Mouse (Mus musculus): Measurements from ENCODE around the gene Gm13696. TPM values are rescaled to one million over a fixed set of nuclear protein-coding genes. Genes with fewer than 3 reads are reported as not detected.
A peak's percentile ranks its signal among the peaks of the same experiment; 100 is the strongest.
"Not testable (repeated sequence)": the region's sequence is repeated elsewhere in the genome, so short reads cannot be mapped to it uniquely, and the experiment has no call there.

The Gm13696 gene
- polyA plus RNA-seq, 1 experiment from 2014 or later, result not detected

- H3K4me2 ChIP-seq (ENCODE audit: low read depth, low read length); H3K27ac ChIP-seq (ENCODE audit: low read length); H3K27me3 ChIP-seq (ENCODE audit: control insufficient read depth, insufficient read depth, low read length); H3K36me3 ChIP-seq (ENCODE audit: control insufficient read depth, insufficient read depth); ATAC-seq (replicated peaks; ENCODE audit: extremely low read depth, insufficient read depth, low FRiP score); H3K9ac ChIP-seq (ENCODE audit: low read length); H3K9me3 ChIP-seq (replicated peaks; ENCODE audit: control insufficient read depth, low read length); H3K4me1 ChIP-seq (ENCODE audit: control insufficient read depth, insufficient read depth, low read length); H3K4me3 ChIP-seq (ENCODE audit: low read length): not testable (repeated sequence)
- WGBS, result no CpG with 5 or more reads among the region's 6 CpGs
Observed at GRCm38 (mm10) chr2:83984443-83984842, 11.5 kb downstream of the Gm13696 start, which contains the start of gene Gm13697. Gene Gm13697 (plus strand): TSS chr2:83984743.

GRCm38 (mm10) chr2:83990253-83990652 lies 17.3 kb downstream of the Gm13696 start, which contains the start of gene Gm13691:
Gene Gm13691 (plus strand): TSS chr2:83990553.
- H3K36me3 ChIP-seq (ENCODE audit: control insufficient read depth, insufficient read depth); H3K4me3 ChIP-seq (ENCODE audit: low read length); ATAC-seq (replicated peaks; ENCODE audit: extremely low read depth, insufficient read depth, low FRiP score); H3K9ac ChIP-seq (ENCODE audit: low read length); H3K27me3 ChIP-seq (ENCODE audit: control insufficient read depth, insufficient read depth, low read length); H3K9me3 ChIP-seq (replicated peaks; ENCODE audit: control insufficient read depth, low read length); H3K4me1 ChIP-seq (ENCODE audit: control insufficient read depth, insufficient read depth, low read length); H3K4me2 ChIP-seq (ENCODE audit: low read depth, low read length); H3K27ac ChIP-seq (ENCODE audit: low read length): not testable (repeated sequence)
- no CpG with 5 or more reads among the region's 6 CpGs for WGBS

- Histone ChIP-seq H3K4me3 (ENCODE audit: low read length) (0 out of 2 replicates have a peak overlapping the region, but pooled peaks have one; percentile 14), H3K27ac (ENCODE audit: low read length) (peak overlapping the region; percentile 18; the same call in 1 of the 2 replicates), H3K4me2 (ENCODE audit: low read depth, low read length) (peak overlapping the region; percentile 44)
- H3K36me3 ChIP-seq (ENCODE audit: control insufficient read depth, insufficient read depth); H3K4me1 ChIP-seq (ENCODE audit: control insufficient read depth, insufficient read depth, low read length); H3K9me3 ChIP-seq (replicated peaks; ENCODE audit: control insufficient read depth, low read length); H3K27me3 ChIP-seq (ENCODE audit: control insufficient read depth, insufficient read depth, low read length); H3K9ac ChIP-seq (ENCODE audit: low read length): not testable (repeated sequence)
- ATAC-seq (replicated peaks; ENCODE audit: extremely low read depth, insufficient read depth, low FRiP score), result peak; percentile 80; the same call in 1 of the 2 replicates
- 31% methylated on average over 7 of the region's 9 CpGs for WGBS
Observed at GRCm38 (mm10) chr2:83993639-83994255, 20.8 kb downstream of the Gm13696 start.

- H3K9ac ChIP-seq (ENCODE audit: low read length); H3K36me3 ChIP-seq (ENCODE audit: control insufficient read depth, insufficient read depth); ATAC-seq (replicated peaks; ENCODE audit: extremely low read depth, insufficient read depth, low FRiP score); H3K4me2 ChIP-seq (ENCODE audit: low read depth, low read length); H3K4me1 ChIP-seq (ENCODE audit: control insufficient read depth, insufficient read depth, low read length); H3K27me3 ChIP-seq (ENCODE audit: control insufficient read depth, insufficient read depth, low read length); H3K27ac ChIP-seq (ENCODE audit: low read length); H3K9me3 ChIP-seq (replicated peaks; ENCODE audit: control insufficient read depth, low read length); H3K4me3 ChIP-seq (ENCODE audit: low read length): not testable (repeated sequence)
- WGBS, result no CpG with 5 or more reads among the region's 3 CpGs
Observed at GRCm38 (mm10) chr2:83994526-83994925, 21.6 kb downstream of the Gm13696 start.

DNA sequence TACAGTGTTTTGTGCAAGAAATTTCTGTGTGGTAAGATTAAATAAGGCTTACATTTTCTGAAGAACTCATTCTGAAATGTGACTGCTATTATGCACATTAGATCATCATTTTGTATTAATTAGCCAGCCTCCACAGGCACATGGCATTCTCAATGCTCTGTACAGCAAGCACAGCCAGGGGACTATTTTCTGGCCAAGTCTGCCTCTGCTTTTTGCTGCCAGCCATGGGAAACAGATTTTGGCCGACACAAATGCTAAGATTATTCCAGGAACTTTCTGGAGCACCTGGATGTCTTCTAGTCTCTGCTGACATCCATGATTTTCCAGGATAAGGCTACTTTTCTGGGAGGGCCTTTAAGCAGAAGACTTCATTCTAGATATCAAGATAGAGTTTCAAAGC lies 36.0 kb downstream of the Gm13696 start:
- Histone ChIP-seq H3K4me2 (ENCODE audit: low read depth, low read length) (no peak overlapping the region), H3K27ac (ENCODE audit: low read length) (no peak overlapping the region), H3K9me3 (replicated peaks; ENCODE audit: control insufficient read depth, low read length) (no peaks in the 10 kb centered on the region), H3K27me3 (ENCODE audit: control insufficient read depth, insufficient read depth, low read length) (no peaks in the 10 kb centered on the region), H3K4me3 (ENCODE audit: low read length) (no peak overlapping the region), H3K4me1 (ENCODE audit: control insufficient read depth, insufficient read depth, low read length) (no peaks in the 10 kb centered on the region), H3K36me3 (ENCODE audit: control insufficient read depth, insufficient read depth) (no peaks in the 10 kb centered on the region), H3K9ac (ENCODE audit: low read length) (no peak overlapping the region)
- WGBS, result 29% methylated on average over 1 of the region's 1 CpGs
- no peak for ATAC-seq (replicated peaks; ENCODE audit: extremely low read depth, insufficient read depth, low FRiP score)

GRCm38 (mm10) chr2:84009818-84010217 lies 36.9 kb downstream of the Gm13696 start:
- Histone ChIP-seq H3K27ac (ENCODE audit: low read length) (no peak overlapping the region), H3K36me3 (ENCODE audit: control insufficient read depth, insufficient read depth) (no peaks in the 10 kb centered on the region), H3K27me3 (ENCODE audit: control insufficient read depth, insufficient read depth, low read length) (no peaks in the 10 kb centered on the region), H3K4me3 (ENCODE audit: low read length) (no peak overlapping the region), H3K4me1 (ENCODE audit: control insufficient read depth, insufficient read depth, low read length) (no peaks in the 10 kb centered on the region), H3K4me2 (ENCODE audit: low read depth, low read length) (no peak overlapping the region), H3K9ac (ENCODE audit: low read length) (no peak overlapping the region), H3K9me3 (replicated peaks; ENCODE audit: control insufficient read depth, low read length) (no peaks in the 10 kb centered on the region)
- no peak for ATAC-seq (replicated peaks; ENCODE audit: extremely low read depth, insufficient read depth, low FRiP score)
- 45% methylated on average over 3 of the region's 3 CpGs for WGBS

DNA sequence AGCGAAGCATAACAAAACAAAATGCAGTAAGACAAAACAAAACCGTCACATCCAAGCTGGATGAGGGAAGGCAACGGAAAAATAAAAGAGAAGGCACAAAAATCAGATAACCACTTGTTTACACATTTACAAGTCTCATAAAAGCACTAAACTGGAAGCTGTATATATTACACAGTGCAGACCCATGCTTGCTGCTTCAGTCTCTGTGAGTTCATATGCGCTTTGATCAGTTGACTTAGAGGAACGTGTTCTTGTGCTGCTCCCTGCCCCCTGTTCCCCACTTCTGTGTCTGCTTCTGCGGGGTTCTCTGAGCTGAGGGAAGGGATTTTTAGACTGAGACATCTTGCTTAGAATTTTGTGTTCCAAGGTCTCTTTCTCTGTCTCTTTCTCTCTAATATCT lies 41.6 kb downstream of the Gm13696 start:
- no peaks in the 10 kb centered on the region for H3K9me3 ChIP-seq (replicated peaks; ENCODE audit: control insufficient read depth, low read length)
- H3K27me3 ChIP-seq (ENCODE audit: control insufficient read depth, insufficient read depth, low read length), result no peaks in the 10 kb centered on the region
- H3K4me1 ChIP-seq (ENCODE audit: control insufficient read depth, insufficient read depth, low read length), result peaks cover 10% of the 10 kb centered on the region
- no peak for ATAC-seq (replicated peaks; ENCODE audit: extremely low read depth, insufficient read depth, low FRiP score)
- H3K4me2 ChIP-seq (ENCODE audit: low read depth, low read length), result no peak overlapping the region
- no peaks in the 10 kb centered on the region for H3K36me3 ChIP-seq (ENCODE audit: control insufficient read depth, insufficient read depth)
- no peak overlapping the region for H3K9ac ChIP-seq (ENCODE audit: low read length)
- no peak overlapping the region for H3K4me3 ChIP-seq (ENCODE audit: low read length)
- no peak overlapping the region for H3K27ac ChIP-seq (ENCODE audit: low read length)
- WGBS, result 63% methylated on average over 6 of the region's 6 CpGs

DNA sequence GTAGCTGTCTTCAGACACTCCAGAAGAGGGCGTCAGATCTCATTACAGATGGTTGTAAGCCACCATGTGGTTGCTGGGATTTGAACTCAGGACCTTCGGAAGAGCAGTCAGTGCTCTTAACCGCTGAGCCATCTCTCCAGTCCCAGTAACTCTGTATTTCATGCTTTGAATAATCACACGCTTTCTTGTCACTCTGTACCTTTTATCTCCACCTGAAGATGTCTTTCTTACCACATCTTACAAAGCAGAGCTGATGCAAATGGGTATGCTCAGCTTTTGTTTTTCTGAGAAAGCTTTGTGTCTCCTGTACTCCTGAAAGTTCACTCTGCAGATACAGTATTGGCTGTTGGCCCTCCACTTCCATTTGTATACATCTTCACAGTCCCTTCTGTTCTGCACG lies 43.4 kb downstream of the Gm13696 start:
- not testable (repeated sequence) for H3K27me3 ChIP-seq (ENCODE audit: control insufficient read depth, insufficient read depth, low read length); ATAC-seq (replicated peaks; ENCODE audit: extremely low read depth, insufficient read depth, low FRiP score)
- WGBS, result 77% methylated on average over 5 of the region's 5 CpGs

GRCm38 (mm10) chr2:84018330-84018729 lies 45.4 kb downstream of the Gm13696 start:
- Histone ChIP-seq H3K9me3 (replicated peaks; ENCODE audit: control insufficient read depth, low read length) (no peaks in the 10 kb centered on the region), H3K27me3 (ENCODE audit: control insufficient read depth, insufficient read depth, low read length) (no peaks in the 10 kb centered on the region), H3K4me3 (ENCODE audit: low read length) (no peak overlapping the region), H3K9ac (ENCODE audit: low read length) (no peak overlapping the region), H3K4me1 (ENCODE audit: control insufficient read depth, insufficient read depth, low read length) (peaks cover 10% of the 10 kb centered on the region), H3K4me2 (ENCODE audit: low read depth, low read length) (no peak overlapping the region), H3K36me3 (ENCODE audit: control insufficient read depth, insufficient read depth) (no peaks in the 10 kb centered on the region), H3K27ac (ENCODE audit: low read length) (no peak overlapping the region)
- ATAC-seq (replicated peaks; ENCODE audit: extremely low read depth, insufficient read depth, low FRiP score), result peak; percentile 69; the same call in 1 of the 2 replicates
- WGBS, result 10% methylated on average over 3 of the region's 3 CpGs

More for the DNA sequence above, 43.4 kb downstream of the Gm13696 start:
- H3K4me2 ChIP-seq (ENCODE audit: low read depth, low read length); H3K27ac ChIP-seq (ENCODE audit: low read length); H3K9ac ChIP-seq (ENCODE audit: low read length); H3K9me3 ChIP-seq (replicated peaks; ENCODE audit: control insufficient read depth, low read length); H3K4me3 ChIP-seq (ENCODE audit: low read length); H3K4me1 ChIP-seq (ENCODE audit: control insufficient read depth, insufficient read depth, low read length); H3K36me3 ChIP-seq (ENCODE audit: control insufficient read depth, insufficient read depth): not testable (repeated sequence)
